Mouse (Mus musculus): ENCODE measurements around the gene Nedd4.
A peak's percentile ranks its signal among the peaks of the same experiment; 100 is the strongest.
"Not testable (repeated sequence)": the region's sequence is repeated elsewhere in the genome, so short reads cannot be mapped to it uniquely, and the experiment has no call there.

The Nedd4 gene

DNA sequence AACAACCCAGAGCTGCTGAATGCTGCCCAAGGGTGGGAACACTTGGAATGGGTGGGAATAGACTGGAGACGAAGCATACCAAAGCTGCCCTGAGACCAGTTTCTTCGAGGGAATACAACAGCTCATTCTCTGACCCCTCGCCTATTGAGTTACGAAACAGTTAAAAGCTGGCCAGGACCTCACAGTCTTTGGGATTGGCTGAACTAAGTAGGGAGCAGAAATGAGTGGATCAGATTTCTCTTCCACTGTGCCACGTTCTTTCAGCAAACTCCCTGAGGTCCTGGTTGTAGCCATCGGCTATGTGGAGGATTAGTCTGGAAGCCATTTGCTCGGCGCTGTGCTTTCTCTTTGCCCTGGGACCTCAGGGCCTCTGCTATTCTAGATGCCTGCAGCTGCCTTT, 9.2 kb upstream of the Nedd4 start:
- DNase-seq (ENCODE audit: low spot score in 2 of 2): peak; percentile 64 to 71

DNA sequence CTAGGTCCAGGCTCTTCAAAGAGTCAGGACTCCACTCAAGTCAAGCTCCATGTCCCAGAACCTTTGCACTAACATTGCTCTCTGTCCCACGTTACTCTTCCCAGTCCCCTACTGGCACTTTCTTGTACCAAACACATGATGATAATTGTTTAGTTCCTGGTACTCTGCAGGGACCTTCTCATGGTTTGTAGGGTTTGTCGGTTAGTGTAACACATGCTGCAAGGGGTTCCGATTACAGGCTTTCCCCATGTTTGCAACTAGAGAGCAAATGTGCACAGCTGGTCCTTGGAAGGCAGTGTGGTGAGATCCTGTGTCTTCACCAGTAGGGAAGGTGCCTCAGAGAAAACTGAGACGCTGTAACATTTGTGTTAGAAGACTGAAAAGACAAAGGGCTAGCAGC, 8.6 kb upstream of the Nedd4 start:
- DNase-seq (ENCODE audit: low spot score in 2 of 2): peak in 1 of 2 experiments; percentile 20

DNA sequence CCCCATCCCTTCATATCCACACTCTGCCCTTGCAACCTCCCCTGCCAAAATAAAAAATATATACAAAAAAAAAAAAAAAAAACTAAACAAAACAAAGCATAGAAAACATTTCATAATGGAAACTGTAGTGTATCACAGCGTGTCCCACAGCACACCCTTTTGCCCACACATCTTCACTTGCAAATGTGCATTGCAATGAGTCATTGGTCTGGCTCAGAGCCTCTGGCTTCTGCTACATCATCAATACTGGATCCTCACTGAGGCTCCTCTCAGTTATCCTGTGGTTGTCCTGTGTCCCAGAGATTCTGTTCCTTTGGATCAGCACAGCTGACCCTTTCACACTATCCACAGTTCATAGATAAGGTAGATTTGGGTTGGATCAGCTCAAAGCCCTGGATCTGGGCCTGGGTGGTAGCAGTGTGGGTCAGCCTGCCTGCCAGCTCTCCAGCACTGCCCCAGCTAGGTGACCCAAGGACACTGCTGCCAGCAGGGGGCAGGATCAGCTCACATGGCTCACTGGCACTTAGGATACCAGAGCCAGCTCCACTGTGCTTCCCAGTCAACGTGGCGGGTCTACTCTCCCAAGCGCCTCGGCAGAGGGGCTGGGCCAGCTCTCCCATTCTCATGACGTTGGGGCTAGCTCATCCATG, 7.4 kb upstream of the Nedd4 start:
- peak in 1 of 2 experiments; percentile 67 for DNase-seq (ENCODE audit: low spot score in 2 of 2)

DNA sequence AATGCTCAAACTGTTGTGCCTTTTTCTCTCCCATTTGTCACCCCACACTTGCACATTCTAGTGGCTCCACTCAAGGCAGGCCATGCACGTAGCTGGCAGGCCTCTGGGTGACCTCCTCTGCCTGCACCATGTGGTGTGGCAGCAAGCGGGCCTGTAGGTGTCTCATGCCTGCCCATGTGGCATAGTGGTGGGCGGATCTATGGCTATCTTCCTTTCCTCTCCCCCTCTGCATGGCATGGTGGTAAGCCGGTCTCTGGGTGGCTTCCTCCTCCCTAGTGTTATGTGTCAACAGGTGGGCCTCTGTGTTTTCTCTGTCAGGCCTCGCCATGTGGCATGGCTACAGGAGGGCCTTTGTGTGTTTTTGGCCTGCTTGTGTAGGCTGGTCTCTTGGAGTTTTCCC, 6.5 kb upstream of the Nedd4 start:
- DNase-seq (ENCODE audit: low spot score in 2 of 2): no peak

DNA sequence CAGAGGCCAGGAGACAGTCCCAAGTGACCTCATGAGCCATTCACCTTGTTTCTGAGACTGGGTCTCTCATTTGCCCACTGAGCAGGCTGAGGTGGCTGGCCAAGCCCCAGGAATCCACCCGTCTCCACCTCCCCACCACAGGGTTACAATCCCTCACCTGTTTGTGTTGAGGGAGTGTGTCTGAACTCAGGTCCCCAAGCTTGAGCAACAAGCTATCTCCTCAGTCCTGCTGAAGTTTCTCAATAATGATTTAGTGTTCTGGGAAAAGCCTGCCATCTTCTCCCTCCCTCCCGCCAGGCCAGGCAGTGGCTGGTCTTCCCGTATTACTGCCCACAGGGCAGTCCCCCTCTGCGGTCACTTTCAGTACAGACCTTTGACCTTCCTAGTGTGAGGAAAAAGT, 5.7 kb upstream of the Nedd4 start:
- DNase-seq (ENCODE audit: low spot score in 2 of 2): no peak

DNA sequence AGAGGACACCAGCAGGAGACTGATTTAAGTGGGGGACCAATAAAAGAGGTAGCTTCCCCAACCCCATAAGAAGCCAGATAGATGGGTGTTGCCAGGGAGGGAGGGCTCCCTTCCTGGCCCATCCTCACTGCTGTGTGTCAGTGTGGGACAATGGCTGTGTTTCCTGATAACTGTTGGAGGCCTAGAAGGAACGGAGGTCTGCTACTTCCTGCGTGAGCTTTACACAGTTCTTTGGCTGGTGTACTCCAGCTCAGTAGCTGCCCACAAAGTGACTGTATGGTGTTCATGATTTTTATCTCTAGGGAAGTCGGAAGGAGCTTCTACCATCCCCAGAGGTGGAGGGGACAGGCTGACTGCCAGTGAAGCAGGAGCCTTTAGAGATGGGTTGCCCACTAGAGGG, 5.2 kb upstream of the Nedd4 start:
- no peak for DNase-seq (ENCODE audit: low spot score in 2 of 2)

DNA sequence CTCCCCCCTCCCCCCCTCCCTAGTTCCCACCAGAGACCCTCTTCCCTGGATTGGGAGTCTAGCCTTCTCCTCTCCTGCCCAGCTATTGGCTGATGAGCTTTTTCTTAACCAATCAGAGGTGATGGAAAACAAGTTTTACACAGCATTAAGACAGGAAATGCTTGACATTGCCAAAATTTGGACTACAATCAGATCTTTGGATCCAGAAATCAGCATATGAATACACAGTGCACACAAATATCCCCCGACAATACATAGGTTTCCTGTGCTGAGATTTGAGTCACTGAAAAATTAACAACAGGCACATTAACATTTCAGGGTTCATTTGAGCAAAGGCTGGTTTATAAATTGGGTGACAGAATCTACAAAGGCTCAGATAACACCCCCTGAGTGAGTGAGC, 4.5 kb upstream of the Nedd4 start:
- DNase-seq (ENCODE audit: low spot score in 2 of 2): no peak

DNA sequence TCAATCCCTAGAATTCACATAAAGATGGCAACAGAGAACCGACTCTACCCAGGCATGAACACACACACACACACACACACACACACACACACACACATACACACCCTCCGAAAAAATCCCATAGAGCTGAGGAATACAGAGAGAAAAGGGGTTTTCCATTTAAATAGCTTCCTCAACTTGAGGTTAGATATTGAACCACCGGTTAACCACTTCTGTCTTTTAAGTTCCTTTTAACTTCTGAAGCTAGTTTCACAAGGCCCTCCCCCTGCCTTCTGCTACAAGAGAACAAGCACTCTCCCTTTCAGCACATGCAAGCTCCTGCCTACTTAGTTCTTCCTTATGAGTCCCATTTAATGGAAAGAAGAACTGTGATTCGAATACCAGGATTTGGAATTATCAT, 2.0 kb upstream of the Nedd4 start:
- no peak for DNase-seq (ENCODE audit: low spot score in 2 of 2)

DNA sequence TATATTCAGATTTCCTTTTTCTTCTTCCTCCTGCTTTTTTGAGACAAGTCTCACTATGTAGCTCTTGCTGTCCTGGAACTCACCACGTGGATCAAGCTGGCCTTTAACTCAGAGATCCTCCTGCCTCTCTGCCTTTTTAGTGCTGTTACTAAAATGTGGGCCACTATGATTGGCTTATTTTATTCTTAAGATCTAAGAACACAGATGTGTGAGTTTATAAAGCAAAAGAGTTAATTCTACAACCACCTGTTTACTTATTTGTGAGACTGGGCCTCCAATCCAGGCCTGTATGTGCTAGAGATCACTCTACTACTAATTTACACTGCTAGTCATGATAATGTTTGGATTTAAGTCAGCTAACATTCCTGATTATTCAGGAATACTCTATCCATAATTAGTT, 1.2 kb upstream of the Nedd4 start:
- no peak for DNase-seq (ENCODE audit: low spot score in 2 of 2)

DNA sequence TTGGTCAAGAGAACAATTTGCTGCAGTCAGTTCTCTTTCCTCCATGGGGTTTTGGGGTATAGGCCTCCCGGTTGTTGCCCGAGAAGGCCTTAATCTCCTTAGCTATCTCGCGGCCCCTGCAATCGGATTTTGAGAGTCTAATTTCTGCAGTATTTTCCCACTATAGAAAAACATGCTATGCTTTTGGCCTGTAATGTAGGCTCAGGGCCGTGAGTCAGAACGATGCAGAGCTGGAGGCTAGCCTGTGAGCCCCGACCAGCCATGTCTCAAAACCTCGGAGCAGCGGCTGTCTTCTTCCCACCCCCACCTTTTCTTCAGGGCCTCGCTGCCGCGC, 618 bp upstream of the Nedd4 start:
- DNase-seq (ENCODE audit: low spot score in 2 of 2): peak in 1 of 2 experiments; percentile 39

DNA sequence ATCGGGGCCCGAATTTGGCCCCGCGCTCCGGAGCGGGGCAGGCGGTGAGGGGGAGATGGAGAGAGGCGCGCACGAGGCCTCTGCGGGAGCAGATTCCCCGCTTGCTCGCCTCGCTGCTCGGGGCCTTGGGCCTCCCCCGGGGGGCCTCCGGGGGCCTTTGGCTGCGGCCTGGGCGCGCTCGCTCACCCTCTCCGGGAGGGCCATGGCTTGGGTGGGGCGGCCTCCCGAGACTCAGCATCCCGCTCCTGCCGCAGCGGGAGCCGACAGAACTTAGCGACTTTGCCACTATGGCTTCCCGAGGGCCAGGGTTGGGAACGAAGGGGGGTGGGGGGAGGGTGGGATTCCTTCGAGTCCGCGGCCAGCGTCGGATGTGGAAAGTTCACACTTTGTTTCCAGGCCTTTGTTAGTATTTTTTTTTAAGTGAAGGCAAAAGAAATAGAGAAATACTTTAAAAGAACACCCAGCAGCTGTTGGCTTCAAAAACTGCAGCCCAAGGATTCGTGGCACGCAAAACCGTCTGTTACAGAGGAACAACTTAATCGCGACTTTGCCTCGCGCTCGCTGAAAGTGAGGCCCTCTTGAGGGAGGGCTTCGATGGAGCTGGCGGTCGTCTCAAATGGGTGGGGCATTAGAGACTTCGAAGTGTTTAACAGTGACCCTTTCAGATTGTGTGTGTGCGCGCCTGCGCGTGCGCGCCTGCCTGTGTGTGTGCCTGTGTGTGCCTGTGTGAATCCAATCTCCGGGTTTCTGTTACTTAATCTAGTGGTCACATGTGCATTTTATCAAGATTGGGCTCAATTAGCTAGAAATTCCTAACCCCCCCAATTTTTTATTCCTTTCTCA, 766 bp downstream of the Nedd4 start:
- DNase-seq (ENCODE audit: low spot score in 2 of 2): peak; percentile 84

DNA sequence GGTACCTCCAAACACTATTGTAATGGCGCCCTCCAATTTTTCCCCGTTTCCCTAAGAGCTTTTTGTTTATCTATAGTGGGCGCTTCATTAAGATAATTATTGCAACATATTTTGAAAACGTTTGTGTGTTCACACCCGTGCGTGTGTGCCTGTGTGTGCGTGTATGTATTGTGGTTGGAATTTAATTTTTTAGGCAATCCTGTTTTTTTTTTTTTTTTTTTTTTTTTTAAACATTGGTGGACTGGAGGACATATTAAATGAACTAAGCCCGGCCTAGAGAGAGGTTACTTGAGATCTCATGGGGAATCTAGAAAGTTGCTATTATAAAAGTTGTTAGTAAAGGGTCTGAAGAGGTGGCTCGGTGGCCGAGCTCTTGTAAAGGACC, 1.4 kb downstream of the Nedd4 start:
- DNase-seq (ENCODE audit: low spot score in 2 of 2): no peak

DNA sequence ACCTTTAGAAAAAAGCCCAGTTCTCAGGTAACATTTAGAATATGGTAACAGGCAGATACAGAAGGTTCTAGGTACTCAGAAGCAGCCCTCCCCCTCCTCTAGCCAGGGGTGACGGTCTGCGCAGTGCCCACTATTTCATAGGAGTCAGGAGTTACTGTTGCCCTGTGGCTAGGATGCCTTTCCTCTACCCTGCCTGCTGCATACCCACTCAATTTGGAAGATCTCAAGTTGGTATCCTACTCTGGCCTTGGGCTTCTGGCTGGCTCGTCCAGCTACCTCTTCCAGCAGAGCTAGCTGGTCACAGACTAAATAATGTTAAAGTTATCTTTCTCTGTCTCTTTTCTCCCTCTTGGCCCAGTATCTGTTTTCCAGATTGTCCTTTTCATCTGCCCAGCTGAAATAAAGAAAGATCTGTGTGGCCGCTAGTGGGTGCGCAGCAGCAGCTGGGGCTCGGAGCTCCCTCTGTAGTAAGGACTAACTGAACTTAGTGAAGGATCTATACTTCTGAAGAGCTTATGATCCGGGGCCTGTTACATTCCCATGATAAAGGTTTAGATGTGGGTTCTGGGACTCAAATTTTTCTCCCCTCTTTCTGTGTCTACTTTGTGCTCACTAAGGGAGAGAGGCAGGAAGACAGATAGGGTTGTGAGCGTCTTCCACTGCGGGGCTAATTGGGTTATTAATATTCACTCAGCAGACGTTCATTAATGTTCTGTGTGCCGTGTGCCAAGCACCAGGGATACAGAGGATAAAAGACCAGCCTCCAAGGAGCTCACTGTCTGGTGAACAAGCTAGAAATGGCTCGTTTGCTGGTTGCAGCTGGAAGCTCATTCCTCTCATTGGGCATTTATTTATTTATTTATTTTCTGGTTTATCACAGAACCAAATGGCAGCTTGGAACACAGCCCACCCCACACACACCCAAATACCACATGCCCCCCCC, 2.5 kb downstream of the Nedd4 start:
- DNase-seq (ENCODE audit: low spot score in 2 of 2): peak in 1 of 2 experiments; percentile 41

DNA sequence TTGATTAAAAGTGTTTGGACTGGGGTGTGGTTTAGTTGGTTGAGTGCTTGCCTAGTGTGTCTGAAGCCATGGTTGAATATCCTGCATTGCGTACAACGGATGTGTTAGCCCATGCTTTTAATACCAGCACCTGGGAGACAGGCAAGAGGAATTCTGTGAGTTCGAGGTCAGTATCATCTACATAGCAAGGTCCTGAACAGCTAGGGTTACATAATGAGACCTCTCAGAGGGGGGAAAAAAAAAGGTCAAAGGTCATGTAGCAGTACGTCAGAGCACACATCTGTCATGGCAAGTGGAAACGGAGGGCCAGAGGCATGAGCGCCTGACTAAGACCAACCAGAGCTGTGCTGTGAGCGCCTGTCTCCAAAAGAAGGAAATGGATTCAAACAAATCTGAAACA, 3.4 kb downstream of the Nedd4 start:
- DNase-seq (ENCODE audit: low spot score in 2 of 2): no peak

DNA sequence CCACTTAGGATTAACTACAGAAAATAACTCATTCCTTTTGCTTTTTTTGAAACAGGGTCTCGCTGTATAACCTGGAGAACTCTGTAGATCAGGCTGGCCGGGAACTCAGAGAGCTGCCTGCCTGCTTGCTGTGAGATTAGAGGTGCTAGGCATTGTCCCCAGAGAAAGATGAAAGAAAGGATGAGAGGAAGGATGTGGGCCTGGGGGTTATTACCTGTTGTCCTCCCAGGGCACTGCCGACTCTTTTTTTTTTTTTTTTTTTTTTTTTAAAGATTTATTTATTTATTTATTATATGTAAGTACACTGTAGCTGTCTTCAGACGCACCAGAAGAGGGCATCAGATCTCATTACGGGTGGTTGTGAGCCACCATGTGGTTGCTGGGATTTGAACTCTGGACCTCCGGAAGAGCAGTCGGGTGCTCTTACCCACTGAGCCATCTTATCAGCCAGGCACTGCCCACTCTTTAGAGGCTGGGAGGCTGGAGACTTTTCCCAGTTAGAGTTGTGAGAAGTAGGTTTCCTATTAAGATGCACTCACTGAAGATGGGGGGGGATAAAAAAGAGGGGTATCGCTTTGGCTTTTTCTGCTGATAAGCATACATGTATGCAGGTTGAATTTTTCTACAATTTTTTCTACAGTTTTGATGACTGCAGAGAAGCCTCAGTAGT, 4.3 kb downstream of the Nedd4 start:
- not testable (repeated sequence) for DNase-seq (ENCODE audit: low spot score in 2 of 2)

DNA sequence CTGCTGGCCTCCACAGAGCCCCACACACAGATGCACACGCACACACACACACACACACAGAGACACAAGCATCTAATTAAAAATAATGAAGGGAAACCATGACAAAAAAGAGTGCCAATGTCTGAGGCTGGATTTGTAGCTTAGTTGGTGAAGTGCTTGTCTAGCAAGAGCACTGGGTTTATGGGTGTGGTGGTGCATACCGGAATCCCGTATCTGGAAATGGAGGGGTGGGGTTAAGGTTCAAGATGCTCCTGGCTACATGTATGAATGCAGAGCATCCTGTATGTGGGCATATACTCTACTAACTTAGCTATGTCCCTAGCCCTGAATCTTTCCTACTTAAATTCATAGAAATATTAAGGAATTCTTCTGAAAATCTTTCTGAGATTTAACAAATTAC, 5.0 kb downstream of the Nedd4 start:
- no peak for DNase-seq (ENCODE audit: low spot score in 2 of 2)

DNA sequence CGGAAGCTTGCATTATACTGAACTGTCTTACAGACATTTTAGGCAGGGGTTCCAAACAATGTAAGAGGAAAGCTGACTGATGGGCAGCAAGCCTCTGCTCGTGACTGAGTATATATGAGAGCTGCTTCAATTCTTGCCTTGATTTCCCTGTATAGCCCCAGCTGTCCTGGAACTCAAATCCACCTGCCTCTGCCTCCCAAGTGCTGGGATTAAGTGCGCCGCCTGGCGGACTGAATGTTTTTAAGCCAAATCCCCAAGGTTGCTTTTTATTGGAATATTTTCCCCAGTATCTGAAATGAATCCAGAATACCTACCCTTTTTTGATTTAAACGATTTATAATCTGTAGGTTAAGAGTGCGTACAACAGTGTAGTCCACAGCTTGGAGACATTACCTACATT, 7.2 kb downstream of the Nedd4 start:
- no peak for DNase-seq (ENCODE audit: low spot score in 2 of 2)

DNA sequence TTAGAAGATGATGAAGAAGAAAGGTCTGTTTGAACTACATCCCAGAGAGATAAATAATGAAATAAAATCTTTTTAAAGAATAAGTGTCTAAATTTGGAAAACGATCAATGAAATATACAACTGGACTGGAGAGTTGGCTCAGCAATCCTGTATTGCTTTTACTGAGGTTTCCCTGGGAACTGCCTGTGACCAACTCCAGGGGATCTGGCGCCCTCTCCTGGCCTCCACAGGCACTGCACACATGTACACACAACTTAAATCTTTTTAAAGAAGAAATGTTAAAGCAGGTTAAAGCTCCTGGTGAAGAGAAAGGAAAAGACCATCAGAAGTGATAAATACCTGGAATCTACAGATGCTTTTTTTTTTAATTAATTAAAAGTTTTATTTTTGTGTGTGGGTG, 10.2 kb downstream of the Nedd4 start:
- DNase-seq (ENCODE audit: low spot score in 2 of 2): peak in 1 of 2 experiments; percentile 81

DNA sequence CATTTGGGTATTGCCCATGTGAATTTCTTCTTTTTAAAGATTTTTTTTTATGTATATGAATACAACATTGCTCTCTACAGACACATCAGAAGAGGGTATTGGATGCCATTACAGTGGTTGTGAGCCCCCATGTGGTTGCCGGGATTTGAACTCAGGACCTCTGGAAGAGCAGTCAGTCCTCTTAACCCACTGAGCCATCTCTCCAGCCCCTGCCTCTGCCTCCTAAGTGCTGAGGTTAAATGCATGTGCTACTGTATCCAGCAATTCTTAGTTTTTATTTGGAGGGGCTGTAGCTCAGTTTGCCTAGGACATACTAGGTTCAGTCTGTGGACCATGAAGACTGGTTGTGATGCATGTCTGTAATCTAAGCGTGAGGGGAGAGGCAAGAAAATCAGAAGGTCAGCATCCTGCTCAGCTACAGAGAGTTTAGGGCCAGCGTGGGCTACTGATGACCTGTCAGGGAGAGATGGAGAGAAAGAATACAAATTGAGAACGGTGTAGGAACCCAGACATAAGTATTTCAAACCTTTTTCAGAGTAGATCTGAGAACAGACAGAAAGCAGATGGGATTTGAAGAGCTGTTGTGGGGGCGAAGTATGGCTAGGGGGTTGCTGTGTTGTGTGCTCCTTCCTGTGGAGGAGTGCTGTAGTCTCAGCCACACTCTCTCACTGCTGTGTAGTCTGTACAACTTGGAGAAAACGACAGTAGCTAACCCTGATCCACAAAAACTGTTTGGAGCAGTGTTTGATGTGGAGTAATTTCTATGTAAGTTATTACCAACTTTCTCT, 13.0 kb downstream of the Nedd4 start:
- DNase-seq (ENCODE audit: low spot score in 2 of 2): no peak

DNA sequence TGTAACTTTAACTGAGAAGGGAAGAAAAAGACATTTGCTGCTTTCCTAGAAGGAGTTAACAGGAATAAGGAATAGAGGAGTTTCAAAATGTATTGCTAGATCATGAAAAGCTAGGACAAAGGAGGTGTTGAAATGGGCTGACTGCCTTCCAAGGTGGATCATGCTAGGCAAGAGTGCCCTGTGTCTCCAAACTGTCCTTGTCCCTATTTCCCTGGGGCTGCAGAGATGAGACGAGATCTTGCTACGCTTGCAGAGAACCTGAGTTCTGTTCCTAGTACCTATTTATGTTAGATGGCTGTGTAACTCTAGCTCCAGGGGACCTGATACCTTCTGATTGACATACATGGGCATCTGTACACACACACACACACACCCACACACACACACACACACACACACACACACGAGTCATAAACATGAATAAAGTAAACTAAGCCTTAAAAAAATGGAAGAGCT, 13.6 kb downstream of the Nedd4 start:
- DNase-seq (ENCODE audit: low spot score in 2 of 2): no peak

DNA sequence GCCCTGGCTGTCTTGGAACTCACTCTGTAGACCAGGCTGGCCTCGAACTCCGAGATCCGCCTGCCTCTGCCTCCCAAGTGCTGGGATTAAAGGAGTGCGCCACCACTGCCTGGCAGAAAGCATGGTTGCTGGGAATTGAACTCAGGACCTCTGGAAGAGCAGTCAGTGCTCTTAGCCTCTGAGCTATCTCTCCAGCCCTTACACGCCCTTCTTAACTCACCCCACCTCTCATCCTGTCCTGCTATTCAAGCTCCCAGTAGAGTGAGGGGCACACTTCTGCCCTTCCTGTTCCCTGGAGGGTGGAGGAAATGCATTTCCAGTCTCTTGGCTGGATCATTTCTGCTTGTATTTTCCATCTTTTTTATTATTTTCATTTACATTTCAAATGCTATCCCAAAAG, 15.5 kb downstream of the Nedd4 start:
- DNase-seq (ENCODE audit: low spot score in 2 of 2): no peak
